Mouse (Mus musculus) embryonic facial prominence, embryonic 12.5 days (tissue): ENCODE data around the gene Akr1c21. TPM values are rescaled to one million over a fixed set of nuclear protein-coding genes. Genes with fewer than 3 reads are reported as not detected.
"Not testable (repeated sequence)": the region's sequence is repeated elsewhere in the genome, so short reads cannot be mapped to it uniquely, and the experiment has no call there.

Experiments used
- ATAC-seq: fragments of 200-750 bp; cut with Nextera tagmentation; 2 replicates; pipeline ENCODE4 v1.8.0; 2017; ENCODE audit not compliant: insufficient number of reproducible peaks, insufficient read depth, low FRiP score, low TSS enrichment
- H3K27ac ChIP-seq: fragments of 300-500 bp; sonication (generic); 2 replicates; pipeline ENCODE4 v1.5.1; 2016; ENCODE audit warnings: mild to moderate bottlenecking
- H3K27me3 ChIP-seq: fragments of 300-500 bp; sonication (generic); 2 replicates; pipeline ENCODE4 v1.6.1; 2016; ENCODE audit warnings: mild to moderate bottlenecking, moderate library complexity
- H3K36me3 ChIP-seq: fragments of 300-500 bp; sonication (generic); 2 replicates; pipeline ENCODE4 v1.6.1; 2016; ENCODE audit warnings: mild to moderate bottlenecking
- H3K4me1 ChIP-seq: fragments of 300-500 bp; sonication (generic); 2 replicates; pipeline ENCODE4 v1.6.1; 2016
- H3K4me2 ChIP-seq: fragments of 300-500 bp; sonication (generic); replicated peaks from 2 replicates; pipeline ENCODE4 v1.6.1; 2016; ENCODE audit warnings: mild to moderate bottlenecking, moderate library complexity
- H3K4me3 ChIP-seq: fragments of 300-500 bp; sonication (generic); 2 replicates; pipeline ENCODE4 v1.5.1; 2016; ENCODE audit warnings: mild to moderate bottlenecking
- H3K9ac ChIP-seq: fragments of 300-500 bp; sonication (generic); 2 replicates; pipeline ENCODE4 v1.6.1; 2016; ENCODE audit warnings: mild to moderate bottlenecking, moderate library complexity
- H3K9me3 ChIP-seq: fragments of 300-500 bp; sonication (generic); 2 replicates; pipeline ENCODE4 v1.6.1; 2016; ENCODE audit warnings: mild to moderate bottlenecking, moderate library complexity
- WGBS: fragments of 180-500 bp; shearing (Covaris S2); methylation state at CpG from one replicate; pipeline ENCODE4 v1.1.7; 2016; 5-methylcytosine and 5-hydroxymethylcytosine counted together
- polyA plus RNA-seq: library from polyadenylated mRNA; unstranded; fragments of >200 nt; fragmentation: Nextera tagmentation; extraction: Ambion mirVana; gene quantifications from 2 replicates; pipeline ENCODE4 v1.2.1, GENCODE M21; 2016

The Akr1c21 gene
- not detected in 2 replicates for polyA plus RNA-seq

DNA sequence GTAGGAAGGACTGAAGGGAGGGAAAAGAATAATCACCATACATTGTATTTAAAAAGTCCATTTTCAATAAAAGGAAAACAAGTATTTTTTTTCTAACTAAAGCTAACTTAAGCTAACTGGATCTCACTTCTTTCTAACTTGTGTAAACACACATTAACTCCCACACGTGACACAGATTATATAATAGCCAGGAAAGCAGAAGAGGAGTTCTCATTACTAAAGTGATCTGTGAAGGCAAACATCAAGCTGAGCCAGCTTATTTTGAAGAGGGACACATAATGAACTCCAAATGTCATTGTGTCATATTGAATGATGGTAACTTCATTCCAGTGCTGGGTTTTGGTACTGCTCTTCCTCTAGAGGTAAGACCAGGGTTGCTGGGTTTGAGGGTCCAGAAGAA lies at the start of gene Akr1c21:
Gene Akr1c21, plus strand, starts transcription at position 205 of the 400 bp plus-strand sequence.
- Histone ChIP-seq H3K4me1 (no peaks in the 10 kb centered on the region), H3K27me3 (no peaks in the 10 kb centered on the region), H3K27ac (no peak within 1 kb of the TSS), H3K9ac (no peak within 1 kb of the TSS), H3K4me2 (no peak within 1 kb of the TSS), H3K9me3 (no peaks in the 10 kb centered on the region), H3K36me3 (no peaks in the 10 kb centered on the region), H3K4me3 (no peak within 1 kb of the TSS)
- ATAC-seq: no peak
- WGBS: 66% methylated on average over 1 of the region's 1 CpGs

DNA sequence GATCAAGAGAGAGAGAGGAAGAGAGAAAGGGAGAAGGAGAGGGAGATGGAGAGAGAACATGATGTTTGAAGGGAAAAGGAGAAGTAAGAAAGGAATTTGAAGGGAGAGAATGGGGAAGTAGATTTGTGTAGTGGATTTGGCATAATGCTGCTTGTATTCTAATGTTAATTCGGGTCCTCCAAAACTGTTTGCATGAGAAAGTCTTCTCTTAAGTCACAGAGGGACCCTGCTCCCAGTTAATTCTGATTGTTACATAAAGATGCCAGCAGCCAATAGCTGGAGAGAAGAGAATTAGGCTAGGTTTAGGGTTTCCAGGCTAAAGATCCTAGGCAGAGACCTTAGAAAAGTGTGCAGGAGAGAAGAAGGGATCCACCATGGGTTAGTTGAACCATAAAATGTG lies 14.7 kb upstream of the Akr1c21 start:
- WGBS: 73% methylated on average over 1 of the region's 1 CpGs
- Histone ChIP-seq H3K9ac (no peak overlapping the region), H3K4me1 (no peaks in the 10 kb centered on the region), H3K4me2 (no peak overlapping the region), H3K27me3 (no peaks in the 10 kb centered on the region), H3K27ac (no peak overlapping the region), H3K9me3 (no peaks in the 10 kb centered on the region), H3K4me3 (no peak overlapping the region), H3K36me3 (no peaks in the 10 kb centered on the region)
- ATAC-seq: no peak

DNA sequence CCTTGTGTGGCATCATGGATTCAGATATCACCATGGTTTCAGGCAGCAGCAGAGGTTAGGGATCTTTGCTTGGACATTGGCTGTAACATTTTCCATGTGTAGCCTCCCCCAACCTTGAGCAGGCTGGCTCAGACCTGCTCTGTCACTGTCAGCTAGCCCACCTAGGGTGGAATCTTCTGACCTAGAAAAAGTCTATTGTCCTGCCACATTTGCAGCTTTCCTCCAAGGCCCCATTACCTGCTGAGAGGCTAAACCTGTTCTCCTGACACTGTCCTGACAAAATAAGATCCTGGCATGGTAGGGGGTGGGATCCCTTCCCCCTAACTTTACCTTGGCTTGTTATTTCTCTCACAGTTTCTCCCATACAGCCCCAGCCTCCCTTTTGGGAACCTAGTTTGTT lies 13.4 kb upstream of the Akr1c21 start:
- no peak for ATAC-seq

DNA sequence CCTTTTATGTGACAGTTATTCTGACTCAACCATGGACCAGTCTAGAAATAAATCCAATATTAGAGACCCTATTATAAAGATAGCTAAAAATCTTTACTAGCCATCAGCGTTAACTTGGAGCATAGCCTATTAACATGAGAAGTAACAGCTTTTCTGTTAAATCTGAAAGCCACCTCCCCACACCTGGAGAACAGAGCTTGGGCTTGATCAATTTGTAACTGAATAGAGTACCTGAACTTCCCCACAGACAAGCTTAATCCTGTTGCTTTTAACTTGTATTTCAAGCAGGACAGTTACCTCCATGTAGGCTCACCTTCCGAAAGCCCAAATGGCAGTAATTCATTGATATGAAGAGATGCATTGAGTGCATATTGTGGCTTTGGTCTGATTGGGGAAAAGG lies 7.9 kb upstream of the Akr1c21 start:
- Histone ChIP-seq H3K4me3 (no peak overlapping the region), H3K27ac (no peak overlapping the region), H3K4me2 (no peak overlapping the region), H3K9ac (no peak overlapping the region), H3K9me3 (no peaks in the 10 kb centered on the region), H3K4me1 (no peaks in the 10 kb centered on the region), H3K27me3 (no peaks in the 10 kb centered on the region), H3K36me3 (no peaks in the 10 kb centered on the region)
- no peak for ATAC-seq
- WGBS: 78% methylated on average over 2 of the region's 2 CpGs

More for the DNA sequence above, 13.4 kb upstream of the Akr1c21 start:
- Histone ChIP-seq H3K36me3 (no peaks in the 10 kb centered on the region), H3K9ac (no peak overlapping the region), H3K27ac (no peak overlapping the region), H3K9me3 (no peaks in the 10 kb centered on the region), H3K4me2 (no peak overlapping the region), H3K27me3 (no peaks in the 10 kb centered on the region), H3K4me3 (no peak overlapping the region), H3K4me1 (no peaks in the 10 kb centered on the region)

DNA sequence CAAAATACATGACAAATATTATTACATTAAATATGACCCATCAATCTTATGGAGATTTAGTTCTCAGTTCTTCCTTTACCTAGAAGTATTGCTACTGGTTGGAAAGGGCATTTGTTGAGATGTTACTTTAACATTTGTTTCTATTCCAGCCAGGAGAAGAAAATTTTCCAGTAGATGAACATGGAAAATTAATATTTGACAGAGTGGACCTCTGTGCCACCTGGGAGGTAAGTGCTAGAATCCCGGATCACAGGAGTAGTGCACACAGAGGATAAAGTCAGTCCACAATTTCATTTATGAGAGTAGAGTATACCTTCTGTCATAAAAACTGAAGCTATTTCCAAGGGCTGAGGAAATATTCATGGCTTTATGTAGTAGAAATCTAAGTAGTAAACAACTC lies 3.0 kb downstream of the Akr1c21 start:
- H3K9ac ChIP-seq: no peak overlapping the region
- H3K9me3 ChIP-seq: no peaks in the 10 kb centered on the region
- H3K36me3 ChIP-seq: no peaks in the 10 kb centered on the region
- no peak overlapping the region for H3K27ac ChIP-seq
- no peaks in the 10 kb centered on the region for H3K27me3 ChIP-seq
- no peak overlapping the region for H3K4me3 ChIP-seq
- ATAC-seq: no peak
- no peak overlapping the region for H3K4me2 ChIP-seq
- WGBS: 82% methylated on average over 1 of the region's 1 CpGs
- H3K4me1 ChIP-seq: no peaks in the 10 kb centered on the region

DNA sequence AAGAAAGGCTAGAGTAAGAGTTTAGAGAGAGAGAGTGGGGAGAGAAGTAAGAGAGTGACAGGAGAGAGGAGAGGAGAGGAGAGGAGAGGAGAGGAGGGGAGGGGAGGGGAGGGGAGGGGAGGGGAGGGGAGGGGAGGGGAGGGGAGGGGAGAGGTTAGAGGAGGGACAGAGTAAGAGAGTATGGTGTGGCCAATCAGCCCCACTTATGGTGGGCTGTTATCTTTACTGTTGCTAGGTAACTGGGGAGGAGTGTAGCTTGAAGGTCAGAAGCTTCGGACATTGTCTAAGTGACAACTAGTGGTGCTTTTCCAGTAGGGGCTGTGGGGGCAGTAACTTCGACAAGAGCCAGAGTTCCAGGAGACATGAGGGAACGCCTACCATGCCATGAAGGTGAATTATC lies 29.6 kb downstream of the Akr1c21 start:
- not testable (repeated sequence) for H3K4me1 ChIP-seq, H3K4me2 ChIP-seq, H3K9ac ChIP-seq, H3K27ac ChIP-seq, ATAC-seq, H3K4me3 ChIP-seq, H3K9me3 ChIP-seq, H3K27me3 ChIP-seq
- H3K36me3 ChIP-seq: peaks cover 20% of the 10 kb centered on the region; the same call in 1 of the 2 replicates
- WGBS: 85% methylated on average over 3 of the region's 3 CpGs

DNA sequence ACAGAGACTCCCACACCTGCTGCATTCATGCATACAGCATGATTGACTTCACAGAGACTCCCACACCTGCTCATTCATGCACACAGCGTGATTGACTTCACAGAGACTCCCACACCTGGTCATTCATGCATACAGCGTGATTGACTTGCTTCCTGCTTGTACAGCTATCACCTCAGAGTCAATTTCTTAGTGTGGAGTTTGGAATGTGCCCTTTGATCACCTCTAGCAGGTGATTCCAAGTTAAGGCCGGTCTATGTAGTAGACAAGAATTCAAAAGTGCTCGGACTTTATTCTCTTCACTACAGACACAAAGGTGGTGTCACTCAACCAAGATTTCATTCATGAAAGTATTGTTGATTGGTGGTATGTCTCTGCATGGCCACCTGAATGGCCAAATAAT lies 32.9 kb downstream of the Akr1c21 start:
- Histone ChIP-seq H3K9me3 (no peaks in the 10 kb centered on the region), H3K4me3 (no peak overlapping the region), H3K27me3 (no peaks in the 10 kb centered on the region), H3K4me1 (no peaks in the 10 kb centered on the region), H3K4me2 (no peak overlapping the region), H3K9ac (no peak overlapping the region), H3K36me3 (no peaks in the 10 kb centered on the region), H3K27ac (no peak overlapping the region)
- WGBS: 84% methylated on average over 4 of the region's 4 CpGs
- no peak for ATAC-seq

DNA sequence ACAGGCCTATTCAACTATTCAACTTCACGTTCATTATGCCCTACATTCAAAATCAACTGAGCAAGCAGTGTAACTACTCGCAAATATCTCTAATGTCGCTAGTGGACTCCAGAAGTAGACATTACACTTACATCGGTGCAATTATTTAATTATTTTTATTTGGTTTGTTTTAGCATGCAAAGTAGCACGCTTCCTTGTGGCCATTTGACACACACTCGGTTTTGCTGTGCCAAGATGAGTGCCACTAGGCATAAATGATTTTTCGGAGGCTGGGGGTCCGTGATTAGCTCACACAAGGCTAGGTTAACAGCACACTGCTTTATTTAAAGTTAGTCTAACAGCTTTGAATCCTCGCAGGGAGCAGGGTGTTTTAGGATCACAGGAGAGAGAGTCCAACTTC lies 34.7 kb downstream of the Akr1c21 start:
- no peak; the same call in 1 of the 2 replicates for ATAC-seq

DNA sequence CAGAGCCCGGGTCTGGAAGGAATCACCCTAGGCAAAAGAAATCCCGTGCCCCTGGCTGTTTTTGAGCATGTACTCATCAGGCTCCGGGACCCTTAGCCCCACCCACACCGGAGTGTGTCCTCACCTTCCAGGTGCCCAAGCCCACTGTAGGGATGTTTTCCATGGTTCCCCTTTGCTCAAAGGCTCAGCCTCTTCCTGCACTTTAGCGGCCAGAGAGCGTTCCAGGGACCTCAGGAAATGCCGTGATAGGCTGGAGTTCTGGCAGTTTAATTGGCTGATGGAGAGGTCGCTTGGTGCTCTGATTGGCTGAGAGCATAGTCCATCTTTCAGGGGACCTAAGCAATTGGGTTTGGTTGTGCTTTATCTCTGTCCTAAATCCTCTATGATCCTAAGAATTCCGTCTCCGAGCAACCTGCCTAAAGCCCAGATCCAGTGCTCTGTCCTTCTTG lies 35.1 kb downstream of the Akr1c21 start, which contains the start of gene Akr1e1:
Gene Akr1e1, minus strand, starts transcription at position 214 of the 449 bp plus-strand sequence.
- H3K4me2 ChIP-seq: peak within 1 kb of the TSS; percentile 60
- H3K27me3 ChIP-seq: no peaks in the 10 kb centered on the region
- ATAC-seq: peak; percentile 100
- peak within 1 kb of the TSS; percentile 59 for H3K9ac ChIP-seq
- peak within 1 kb of the TSS; percentile 36; the same call in 1 of the 2 replicates for H3K27ac ChIP-seq
- 4% methylated on average over 10 of the region's 10 CpGs for WGBS
- peak within 1 kb of the TSS; percentile 57 for H3K4me3 ChIP-seq
- no peaks in the 10 kb centered on the region for H3K36me3 ChIP-seq
- no peaks in the 10 kb centered on the region for H3K9me3 ChIP-seq
- no peaks in the 10 kb centered on the region for H3K4me1 ChIP-seq

More for the DNA sequence above, 34.7 kb downstream of the Akr1c21 start:
- H3K27me3 ChIP-seq: no peaks in the 10 kb centered on the region
- 30% methylated on average over 9 of the region's 9 CpGs for WGBS
- H3K4me1 ChIP-seq: no peaks in the 10 kb centered on the region
- peak overlapping the region; percentile 60 for H3K4me2 ChIP-seq
- H3K36me3 ChIP-seq: no peaks in the 10 kb centered on the region
- H3K9ac ChIP-seq: peak overlapping the region; percentile 59
- no peaks in the 10 kb centered on the region for H3K9me3 ChIP-seq
- peak overlapping the region; percentile 36; the same call in 1 of the 2 replicates for H3K27ac ChIP-seq
- peak overlapping the region; percentile 57 for H3K4me3 ChIP-seq

DNA sequence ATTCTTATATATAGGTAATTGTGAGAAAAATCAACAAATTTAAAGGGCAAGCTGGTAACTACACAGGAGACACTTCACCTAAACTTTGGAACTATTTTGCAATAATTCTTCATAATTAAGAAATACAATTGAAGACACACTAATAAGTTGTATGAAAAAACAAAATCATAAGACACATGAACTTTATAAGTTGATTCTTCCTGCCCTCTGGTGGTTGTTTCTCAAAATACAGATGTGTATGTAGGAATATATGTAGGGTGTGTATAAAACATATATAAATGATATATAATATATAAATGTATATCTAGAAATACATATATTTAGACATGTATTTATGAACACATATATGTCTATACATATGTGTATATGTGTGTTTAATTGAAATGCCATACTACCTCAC lies 37.0 kb downstream of the Akr1c21 start:
- H3K4me2 ChIP-seq: no peak overlapping the region
- H3K9me3 ChIP-seq: no peaks in the 10 kb centered on the region
- ATAC-seq: no peak
- H3K4me1 ChIP-seq: no peaks in the 10 kb centered on the region
- no peaks in the 10 kb centered on the region for H3K36me3 ChIP-seq
- H3K27me3 ChIP-seq: no peaks in the 10 kb centered on the region
- H3K4me3 ChIP-seq: no peak overlapping the region
- H3K27ac ChIP-seq: no peak overlapping the region
- no peak overlapping the region for H3K9ac ChIP-seq

Other genes with a start within 250 kb of the Akr1c21 start
- not detected in 2 replicates for gene Akr1c6, start 139.8 kb upstream of the Akr1c21 start, polyA plus RNA-seq
- not detected in 2 replicates for gene Akr1c20, start 50.7 kb upstream of the Akr1c21 start, polyA plus RNA-seq
- gene Akr1e1, start 35.1 kb downstream of the Akr1c21 start, polyA plus RNA-seq: 45.0 and 45.6 TPM in 2 replicates